Mouse (Mus musculus): ENCODE measurements around the gene Fam186b.

DNA sequence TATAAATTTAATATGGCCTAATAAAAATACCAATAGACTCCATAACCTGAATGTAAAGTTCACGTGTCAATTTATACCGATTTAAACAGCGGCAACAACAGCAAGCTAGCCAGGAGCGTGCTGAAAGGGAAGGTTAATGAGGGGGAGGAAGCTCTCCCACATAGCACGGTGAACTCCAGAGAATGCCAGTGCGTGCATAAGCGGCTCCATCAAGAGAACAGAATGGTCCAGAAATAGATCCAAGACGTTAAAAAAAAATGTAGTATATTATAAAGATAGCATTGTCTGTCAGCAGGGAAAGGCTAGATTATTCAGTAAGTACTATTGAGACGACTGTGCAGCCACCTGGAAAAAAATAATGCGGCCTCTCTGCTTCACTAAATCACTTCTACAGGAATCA is 33.0 kb downstream of the Fam186b start:
- TF ChIP-seq CTCF (IDR thresholded peaks at IDR 0.05; ENCODE audit: borderline replicate concordance, extremely low read depth, insufficient read depth, insufficient read length) = no peak
- TF ChIP-seq POLR2A (IDR thresholded peaks at IDR 0.05; ENCODE audit: borderline replicate concordance, extremely low read depth, insufficient read depth, insufficient read length, poor library complexity, severe bottlenecking) = no peak
